Mouse (Mus musculus) C2C12 (cell line): ENCODE results near the gene Apobec1. TPM values are rescaled to one million over a fixed set of nuclear protein-coding genes. Genes with fewer than 3 reads are reported as not detected.
A peak's percentile ranks its signal among the peaks of the same experiment; 100 is the strongest.

Experiments
- H3K27me3 ChIP-seq: one replicate; pipeline ENCODE4 v1.6.1; 2011; ENCODE audit not compliant: control insufficient read depth, insufficient read depth, insufficient read length
- H3K36me3 ChIP-seq: one replicate; pipeline ENCODE4 v1.6.1; 2011; ENCODE audit not compliant: control insufficient read depth, insufficient read depth
- H3K4me3 ChIP-seq: one replicate; pipeline ENCODE4 v1.5.1; 2011; ENCODE audit warnings: mild to moderate bottlenecking, control low read depth; ENCODE audit not compliant: poor library complexity, insufficient read depth, severe bottlenecking
- H3K79me2 ChIP-seq: one replicate; pipeline ENCODE4 v1.6.1; 2011; ENCODE audit not compliant: control insufficient read depth, insufficient read depth
- H3K79me3 ChIP-seq: one replicate; pipeline ENCODE4 v1.6.1; 2011; ENCODE audit warnings: low read depth, control low read depth
- H3ac ChIP-seq: one replicate; pipeline ENCODE3; 2011; ENCODE audit warnings: low read depth; ENCODE audit not compliant: control insufficient read depth, insufficient read length
- CEBPB ChIP-seq: IDR thresholded peaks from one replicate; pipeline ENCODE4 v1.6.1; 2011; ENCODE audit warnings: low read depth, mild to moderate bottlenecking, control low read depth, moderate library complexity
- CTCF ChIP-seq: IDR thresholded peaks from one replicate; pipeline ENCODE4 v1.5.1; 2011; ENCODE audit not compliant: control insufficient read depth, insufficient read depth, insufficient read length
- FOSL1 ChIP-seq: IDR thresholded peaks from one replicate; pipeline ENCODE4 v1.8.0; 2011; ENCODE audit warnings: mild to moderate bottlenecking, low read length; ENCODE audit not compliant: poor library complexity, insufficient read depth, severe bottlenecking
- MAX ChIP-seq: IDR thresholded peaks from one replicate; pipeline ENCODE4 v1.6.1; 2011; ENCODE audit warnings: mild to moderate bottlenecking, control low read depth
- MYOD1 ChIP-seq: IDR thresholded peaks from one replicate; pipeline ENCODE4 v1.6.1; 2011; ENCODE audit warnings: low read depth; ENCODE audit not compliant: control insufficient read depth, insufficient read length
- MYOG ChIP-seq: IDR thresholded peaks from one replicate; pipeline ENCODE4 v1.6.1; 2011; ENCODE audit not compliant: control insufficient read depth, insufficient read length; ENCODE audit errors: extremely low read depth
- USF1 ChIP-seq: IDR thresholded peaks from one replicate; pipeline ENCODE4 v1.6.1; 2011; ENCODE audit warnings: low read depth, mild to moderate bottlenecking, control low read depth, moderate library complexity
- polyA plus RNA-seq: library from polyadenylated mRNA; unstranded; fragments of >200 nt; fragmentation: generic; extraction: Trizol; gene quantifications from one replicate; pipeline ENCODE4 v1.2.1, GENCODE M21; 2012; ENCODE audit warnings: missing spikeins

Apobec1 gene
- polyA plus RNA-seq, 1 experiment: 1.1 TPM

- Histone ChIP-seq H3K4me3 (no peak overlapping the region), H3K79me3 (no peaks in the 10 kb centered on the region), H3K36me3 (no peaks in the 10 kb centered on the region), H3K27me3 (peaks cover 6% of the 10 kb centered on the region), H3K79me2 (no peaks in the 10 kb centered on the region), H3ac (no peak overlapping the region)
- TF ChIP-seq USF1 (no peak), FOSL1 (no peak), MYOD1 (no peak), CTCF (no peak), MAX (no peak), CEBPB (no peak), MYOG (no peak)
These were observed 5.5 kb upstream of the Apobec1 start for GRCm38 (mm10) chr6:122607700-122608099.

GRCm38 (mm10) chr6:122606661-122607060 lies 4.4 kb upstream of the Apobec1 start:
- Histone ChIP-seq H3K79me2 (no peaks in the 10 kb centered on the region), H3K36me3 (no peaks in the 10 kb centered on the region), H3K4me3 (no peak overlapping the region), H3ac (no peak overlapping the region), H3K27me3 (peaks cover 6% of the 10 kb centered on the region), H3K79me3 (no peaks in the 10 kb centered on the region)
- TF ChIP-seq MYOD1: no peak
- no peak for TF ChIP-seq MYOG
- no peak for TF ChIP-seq USF1
- TF ChIP-seq MAX: no peak
- TF ChIP-seq CEBPB: no peak
- no peak for TF ChIP-seq CTCF
- TF ChIP-seq FOSL1: no peak

GRCm38 (mm10) chr6:122605483-122605882 lies 3.2 kb upstream of the Apobec1 start:
- Histone ChIP-seq H3ac (no peak overlapping the region), H3K36me3 (no peaks in the 10 kb centered on the region), H3K27me3 (peaks cover 6% of the 10 kb centered on the region), H3K79me2 (no peaks in the 10 kb centered on the region), H3K4me3 (no peak overlapping the region), H3K79me3 (no peaks in the 10 kb centered on the region)
- TF ChIP-seq CEBPB (no peak), FOSL1 (no peak), MYOD1 (no peak)

DNA sequence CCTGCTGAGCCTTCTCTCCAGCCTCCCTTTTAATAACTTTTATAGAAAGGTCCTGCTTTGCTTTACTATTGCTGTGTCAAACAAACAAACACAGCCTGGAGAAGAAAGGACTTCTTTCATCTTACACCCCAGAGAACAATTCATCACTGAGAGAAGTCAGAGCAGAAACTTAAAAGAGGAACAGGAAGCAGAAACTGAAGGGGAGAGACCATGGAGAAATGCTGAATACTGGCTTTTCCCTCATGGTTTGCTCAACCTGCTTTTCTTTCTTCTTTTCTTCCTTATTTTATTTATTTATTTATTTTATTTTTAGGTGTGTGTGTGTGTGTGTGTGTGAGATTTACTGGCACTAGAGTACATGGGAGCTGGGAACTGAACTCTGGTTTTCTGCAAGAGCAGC lies 2.0 kb upstream of the Apobec1 start:
- no peaks in the 10 kb centered on the region for H3K36me3 ChIP-seq
- no peaks in the 10 kb centered on the region for H3K79me2 ChIP-seq
- H3K4me3 ChIP-seq: no peak overlapping the region
- TF ChIP-seq FOSL1 (no peak), MYOD1 (no peak), USF1 (no peak), MAX (no peak), MYOG (no peak), CTCF (no peak), CEBPB (no peak)
- H3ac ChIP-seq: no peak overlapping the region
- no peaks in the 10 kb centered on the region for H3K79me3 ChIP-seq
- H3K27me3 ChIP-seq: no peaks in the 10 kb centered on the region

- H3ac ChIP-seq: no peak overlapping the region
- TF ChIP-seq MAX: no peak
- no peak for TF ChIP-seq CEBPB
- TF ChIP-seq USF1: no peak
- TF ChIP-seq FOSL1: no peak
- no peak for TF ChIP-seq MYOG
- no peak for TF ChIP-seq CTCF
- TF ChIP-seq MYOD1: no peak
- H3K79me2 ChIP-seq: no peaks in the 10 kb centered on the region
- no peak overlapping the region for H3K4me3 ChIP-seq
- no peaks in the 10 kb centered on the region for H3K36me3 ChIP-seq
- H3K79me3 ChIP-seq: no peaks in the 10 kb centered on the region
- no peaks in the 10 kb centered on the region for H3K27me3 ChIP-seq
These were observed 713 bp upstream of the Apobec1 start for GRCm38 (mm10) chr6:122602992-122603322.

DNA sequence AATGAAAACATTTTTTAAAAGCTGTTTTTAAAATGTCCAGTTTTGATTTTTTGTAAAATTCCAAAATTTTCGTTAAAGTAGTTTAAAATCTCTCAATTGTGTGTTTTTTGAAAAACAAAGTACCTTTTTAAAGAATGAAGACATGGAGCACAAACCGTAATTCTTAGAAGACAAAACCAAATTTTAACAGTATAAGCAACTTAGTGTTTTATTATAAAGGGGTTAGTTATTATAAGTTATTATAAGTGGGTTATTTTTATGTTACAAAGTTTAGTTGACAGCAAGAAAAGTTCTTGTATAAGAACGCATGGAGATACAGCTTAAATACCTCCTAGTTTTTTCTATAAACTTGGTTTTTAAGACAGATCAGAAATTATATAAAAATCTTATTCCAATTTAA lies 629 bp downstream of the Apobec1 start:
- Histone ChIP-seq H3K79me3 (no peaks in the 10 kb centered on the region), H3K4me3 (peak overlapping the region; percentile 35), H3K36me3 (no peaks in the 10 kb centered on the region), H3K79me2 (no peaks in the 10 kb centered on the region), H3ac (no peak overlapping the region), H3K27me3 (no peaks in the 10 kb centered on the region)
- no peak for TF ChIP-seq CTCF
- TF ChIP-seq MYOD1: no peak
- TF ChIP-seq MAX: no peak
- no peak for TF ChIP-seq USF1
- TF ChIP-seq MYOG: no peak
- TF ChIP-seq CEBPB: no peak
- TF ChIP-seq FOSL1: no peak
